Mouse (Mus musculus) erythroblast, embryonic 14.5 days (primary cell): ENCODE data around the gene Phyhd1. TPM values are rescaled to one million over a fixed set of nuclear protein-coding genes. Genes with fewer than 3 reads are reported as not detected.

Experiments
- H3K27me3 ChIP-seq: 2 replicates; pipeline ENCODE4 v1.6.1; 2012; ENCODE audit warnings: inconsistent platforms; ENCODE audit not compliant: control insufficient read depth
- H3K36me3 ChIP-seq: 2 replicates; pipeline ENCODE4 v1.6.1; 2012; ENCODE audit warnings: mild to moderate bottlenecking, inconsistent platforms; ENCODE audit not compliant: control insufficient read depth
- H3K4me1 ChIP-seq: 2 replicates; pipeline ENCODE4 v1.6.1; 2012; ENCODE audit warnings: inconsistent platforms; ENCODE audit not compliant: control insufficient read depth
- H3K4me3 ChIP-seq: replicated peaks from 2 replicates; pipeline ENCODE3; 2012; ENCODE audit warnings: moderate library complexity, mild to moderate bottlenecking, inconsistent platforms
- H3K9me3 ChIP-seq: 2 replicates; pipeline ENCODE4 v1.6.1; 2012; ENCODE audit warnings: low read length, inconsistent platforms, mixed read lengths; ENCODE audit not compliant: control insufficient read depth
- GATA1 ChIP-seq: IDR thresholded peaks from 2 replicates; pipeline ENCODE4 v1.6.1; 2012; ENCODE audit warnings: low read length, inconsistent platforms, mixed read lengths
- TAL1 ChIP-seq: IDR thresholded peaks from 3 replicates; pipeline ENCODE4 v1.6.1; 2012; ENCODE audit warnings: low read length, inconsistent platforms, mixed read lengths
- polyA plus RNA-seq: library from polyadenylated mRNA; stranded (reverse); fragments of >175 nt; gene quantifications from 2 replicates; pipeline ENCODE4 v1.2.3, GENCODE M21; 2012

Gene Phyhd1
- 0.06 and 0.33 TPM in 2 replicates for polyA plus RNA-seq

DNA sequence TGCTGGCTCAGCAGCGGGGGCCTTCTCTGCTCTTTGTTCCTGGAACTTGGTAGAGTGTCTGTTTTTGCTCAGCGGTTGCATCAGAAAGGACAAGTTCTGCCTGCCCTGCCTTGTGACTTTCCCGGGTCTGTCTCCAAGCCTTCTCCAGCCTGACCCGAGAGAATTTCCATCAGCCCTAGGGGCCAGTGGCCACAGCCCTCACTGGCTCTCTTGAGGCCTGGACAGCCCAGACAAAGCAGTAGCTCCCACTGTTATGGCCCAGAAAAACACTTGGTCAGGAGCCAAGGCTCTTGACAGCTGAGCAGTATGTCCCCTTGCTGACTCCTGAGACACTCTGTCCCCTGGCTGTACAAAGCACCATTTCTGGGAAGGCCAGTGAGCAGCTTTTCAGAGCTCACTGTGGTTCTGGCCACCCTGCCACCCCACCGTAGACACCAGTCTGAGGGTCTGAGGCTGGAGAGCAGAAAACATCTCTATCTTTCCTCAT is at the start of gene Phyhd1:
Gene Phyhd1, plus strand, starts transcription at position 437 of the 487 bp plus-strand sequence.
- Histone ChIP-seq H3K36me3 (peaks cover 48% of the 10 kb centered on the region), H3K9me3 (no peaks in the 10 kb centered on the region), H3K4me1 (peaks cover 12% of the 10 kb centered on the region), H3K27me3 (no peaks in the 10 kb centered on the region), H3K4me3 (peak within 1 kb of the TSS; percentile 27)
- TF ChIP-seq TAL1, result no peak
- TF ChIP-seq GATA1, result no peak

- no peaks in the 10 kb centered on the region for H3K27me3 ChIP-seq
- H3K4me1 ChIP-seq, result no peaks in the 10 kb centered on the region
- H3K4me3 ChIP-seq, result no peak overlapping the region
- no peaks in the 10 kb centered on the region for H3K9me3 ChIP-seq
- no peaks in the 10 kb centered on the region for H3K36me3 ChIP-seq
- TF ChIP-seq TAL1 (no peak), GATA1 (no peak)
Measured at GRCm38 (mm10) chr2:30216293-30216692, 49.7 kb upstream of the Phyhd1 start.

GRCm38 (mm10) chr2:30235593-30235992 is 30.4 kb upstream of the Phyhd1 start:
- H3K9me3 ChIP-seq, result peaks cover 29% of the 10 kb centered on the region
- peaks cover 18% of the 10 kb centered on the region for H3K36me3 ChIP-seq
- no peak overlapping the region for H3K4me3 ChIP-seq
- no peaks in the 10 kb centered on the region for H3K27me3 ChIP-seq
- TF ChIP-seq GATA1 (no peak), TAL1 (no peak)
- H3K4me1 ChIP-seq, result peaks cover 43% of the 10 kb centered on the region

GRCm38 (mm10) chr2:30236426-30237198 is 29.4 kb upstream of the Phyhd1 start:
- peaks cover 28% of the 10 kb centered on the region for H3K36me3 ChIP-seq
- no peaks in the 10 kb centered on the region for H3K27me3 ChIP-seq
- peak overlapping the region; percentile 97 for H3K4me3 ChIP-seq
- TF ChIP-seq TAL1 (no peak), GATA1 (no peak)
- peaks cover 18% of the 10 kb centered on the region for H3K9me3 ChIP-seq
- peaks cover 50% of the 10 kb centered on the region for H3K4me1 ChIP-seq

GRCm38 (mm10) chr2:30237199-30237880 is 28.7 kb upstream of the Phyhd1 start, which contains the start of gene Lrrc8a:
Gene Lrrc8a (plus strand): TSS chr2:30237715.
- Histone ChIP-seq H3K36me3 (peaks cover 35% of the 10 kb centered on the region), H3K9me3 (peaks cover 13% of the 10 kb centered on the region), H3K4me1 (peaks cover 50% of the 10 kb centered on the region), H3K4me3 (peak within 1 kb of the TSS; percentile 97), H3K27me3 (no peaks in the 10 kb centered on the region)
- TF ChIP-seq GATA1 (no peak), TAL1 (no peak)

DNA sequence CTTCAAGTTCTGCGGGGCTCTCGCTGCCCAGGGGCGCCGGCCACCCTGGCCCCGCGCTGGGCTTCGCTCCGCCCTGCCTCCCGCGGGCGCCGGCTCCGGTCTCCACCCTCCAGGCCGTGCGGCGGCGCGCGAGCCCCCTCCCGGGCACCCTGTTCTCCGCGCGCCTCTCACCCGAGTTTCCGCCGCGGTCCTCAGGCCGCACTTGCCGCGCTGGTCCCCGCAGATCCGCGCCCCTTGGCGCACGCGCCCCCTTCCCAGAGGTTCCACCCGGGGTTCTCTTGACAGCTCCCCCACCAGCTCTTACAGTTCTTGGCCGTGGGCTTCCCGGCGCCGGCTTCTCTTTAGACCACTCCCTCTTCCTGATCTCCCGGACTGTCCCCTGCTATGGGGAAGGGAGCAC is 28.1 kb upstream of the Phyhd1 start:
- TF ChIP-seq TAL1 (no peak), GATA1 (no peak)
- Histone ChIP-seq H3K36me3 (peaks cover 40% of the 10 kb centered on the region), H3K4me3 (peak overlapping the region; percentile 97), H3K27me3 (no peaks in the 10 kb centered on the region), H3K9me3 (peaks cover 8% of the 10 kb centered on the region; the same call in 1 of the 2 replicates), H3K4me1 (peaks cover 54% of the 10 kb centered on the region)

- Histone ChIP-seq H3K36me3 (peaks cover 52% of the 10 kb centered on the region), H3K9me3 (no peaks in the 10 kb centered on the region), H3K27me3 (no peaks in the 10 kb centered on the region), H3K4me3 (peak overlapping the region; percentile 97), H3K4me1 (peaks cover 55% of the 10 kb centered on the region)
- TF ChIP-seq GATA1 (no peak), TAL1 (no peak)
Measured at GRCm38 (mm10) chr2:30238906-30239465, 27.0 kb upstream of the Phyhd1 start.

- peaks cover 58% of the 10 kb centered on the region for H3K4me1 ChIP-seq
- H3K36me3 ChIP-seq, result peaks cover 59% of the 10 kb centered on the region
- H3K4me3 ChIP-seq, result peak overlapping the region; percentile 97
- H3K9me3 ChIP-seq, result no peaks in the 10 kb centered on the region
- H3K27me3 ChIP-seq, result no peaks in the 10 kb centered on the region
- TF ChIP-seq GATA1 (no peak), TAL1 (no peak; the same call in 2 of the 3 replicates)
Measured at GRCm38 (mm10) chr2:30239777-30240176, 26.2 kb upstream of the Phyhd1 start.

GRCm38 (mm10) chr2:30240267-30240666 is 25.7 kb upstream of the Phyhd1 start, which contains the start of gene Gm28035:
Gene Gm28035 (plus strand): TSS chr2:30240567.
- Histone ChIP-seq H3K4me1 (peaks cover 61% of the 10 kb centered on the region), H3K9me3 (no peaks in the 10 kb centered on the region), H3K4me3 (peak within 1 kb of the TSS; percentile 97), H3K36me3 (peaks cover 64% of the 10 kb centered on the region), H3K27me3 (no peaks in the 10 kb centered on the region)
- TF ChIP-seq TAL1 (no peak), GATA1 (no peak)
